Mouse (Mus musculus) ES-E14 (cell line): Measurements from ENCODE around the gene Opn5.

ENCODE experiments used
- HCFC1 ChIP-seq: IDR thresholded peaks from 2 replicates; pipeline ENCODE4 v1.6.1; 2012; ENCODE audit warnings: low read length, inconsistent platforms, borderline replicate concordance; ENCODE audit not compliant: insufficient read depth
- MAFK ChIP-seq: IDR thresholded peaks from 2 replicates; pipeline ENCODE4 v1.6.1; 2014; ENCODE audit warnings: mild to moderate bottlenecking, low read depth, low read length, inconsistent platforms; ENCODE audit not compliant: insufficient read depth

GRCm38 (mm10) chr17:42602829-42603784 is 8.1 kb downstream of the Opn5 start:
- TF ChIP-seq MAFK (no peak), HCFC1 (no peak)
